Mouse (Mus musculus) adipocyte (in vitro differentiated cells): Measurements from ENCODE around the gene Foxn4.

Source experiments
- DNase-seq: peaks from one replicate; pipeline ENCODE4 v3.0.0-alpha.2; 2016; ENCODE audit warnings: low spot score

Gene Foxn4

DNA sequence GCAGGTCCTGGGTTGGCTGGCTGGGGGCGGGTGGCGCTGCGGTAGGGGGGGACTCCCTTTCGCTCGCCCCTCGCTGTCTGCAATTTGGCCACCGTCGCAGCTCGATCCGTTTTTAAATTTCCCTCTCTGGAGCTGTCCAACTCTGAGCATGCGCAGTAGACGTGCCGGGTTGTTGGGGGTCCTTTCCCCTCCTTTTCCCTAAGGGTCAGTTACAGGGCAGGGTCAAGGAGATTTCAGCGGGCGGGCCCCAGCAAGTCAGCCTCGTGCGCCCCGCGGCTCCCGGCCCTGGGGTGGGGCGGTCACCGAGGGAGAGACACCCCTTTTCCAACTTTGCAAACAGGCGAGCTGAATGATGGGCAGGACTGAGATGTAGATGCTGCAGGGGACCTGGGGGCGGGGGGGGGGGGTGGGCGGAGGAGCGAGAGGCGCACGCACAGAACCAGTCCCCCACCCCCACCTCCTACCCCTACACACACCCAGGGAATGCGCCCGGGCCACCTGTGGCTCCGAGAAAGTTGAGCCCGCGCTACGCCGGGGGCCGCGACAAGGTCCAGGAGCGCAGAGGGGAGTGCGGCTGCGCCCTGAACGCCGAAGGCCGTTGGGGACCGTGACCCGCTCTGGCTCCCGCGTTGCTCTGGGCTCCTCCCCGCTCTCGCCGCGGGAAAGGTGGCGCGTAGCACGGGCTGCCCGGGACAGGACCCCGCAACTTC, at the start of gene Foxn4:
TSS of gene Foxn4 (minus strand) at position 115 of the 710 bp plus-strand sequence.
- no peak for DNase-seq

DNA sequence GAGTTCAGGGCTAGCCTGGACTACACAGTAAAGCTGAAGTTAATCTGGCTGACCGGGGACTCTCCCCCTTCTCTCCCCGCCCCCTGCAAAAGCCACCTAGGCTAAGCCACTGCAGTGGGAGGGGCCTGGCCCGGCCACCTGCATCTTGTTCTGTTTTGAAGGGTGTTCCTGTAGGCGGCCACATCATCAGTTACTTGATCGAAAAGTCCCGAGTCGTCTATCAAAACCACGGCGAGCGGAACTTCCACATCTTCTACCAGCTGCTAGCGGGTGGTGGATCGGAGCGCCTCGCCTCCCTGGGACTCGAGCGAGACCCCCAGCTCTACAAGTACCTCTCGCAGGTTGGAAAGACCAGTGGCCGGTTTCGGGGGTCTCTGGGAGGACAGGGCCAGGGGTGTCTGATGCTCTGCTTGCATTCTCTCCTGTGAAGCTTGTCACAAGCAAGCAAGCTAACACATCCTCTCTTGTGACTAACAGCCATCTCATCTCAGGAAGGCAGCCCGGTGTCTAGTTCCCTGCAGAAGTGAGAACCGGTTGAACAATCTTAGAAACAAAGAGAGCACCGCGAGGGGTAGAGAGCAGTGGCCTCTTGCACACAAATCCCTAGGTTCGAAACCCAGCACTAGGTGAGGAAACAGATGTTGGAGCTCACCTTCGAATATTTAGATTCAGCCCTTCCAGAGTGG, 49.6 kb upstream of the Foxn4 start:
- DNase-seq = no peak

DNA sequence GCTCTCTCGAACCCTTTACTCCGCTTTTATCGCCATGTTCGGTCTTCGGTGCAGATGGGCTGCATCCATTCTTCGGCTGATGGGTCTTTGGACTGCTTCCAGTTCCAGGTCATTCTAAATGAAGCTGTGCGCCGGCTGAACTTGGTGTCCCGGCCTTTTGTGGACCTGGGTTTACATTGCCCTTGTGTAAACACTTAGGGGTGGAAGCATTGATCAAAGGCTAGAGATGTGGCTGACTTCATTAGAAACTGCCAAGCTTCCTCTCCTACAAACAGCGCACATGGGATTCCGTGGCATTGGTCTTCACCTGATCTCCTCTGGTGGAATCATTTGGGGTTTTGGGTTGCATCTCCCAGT, 36.1 kb upstream of the Foxn4 start:
- DNase-seq = no peak

DNA sequence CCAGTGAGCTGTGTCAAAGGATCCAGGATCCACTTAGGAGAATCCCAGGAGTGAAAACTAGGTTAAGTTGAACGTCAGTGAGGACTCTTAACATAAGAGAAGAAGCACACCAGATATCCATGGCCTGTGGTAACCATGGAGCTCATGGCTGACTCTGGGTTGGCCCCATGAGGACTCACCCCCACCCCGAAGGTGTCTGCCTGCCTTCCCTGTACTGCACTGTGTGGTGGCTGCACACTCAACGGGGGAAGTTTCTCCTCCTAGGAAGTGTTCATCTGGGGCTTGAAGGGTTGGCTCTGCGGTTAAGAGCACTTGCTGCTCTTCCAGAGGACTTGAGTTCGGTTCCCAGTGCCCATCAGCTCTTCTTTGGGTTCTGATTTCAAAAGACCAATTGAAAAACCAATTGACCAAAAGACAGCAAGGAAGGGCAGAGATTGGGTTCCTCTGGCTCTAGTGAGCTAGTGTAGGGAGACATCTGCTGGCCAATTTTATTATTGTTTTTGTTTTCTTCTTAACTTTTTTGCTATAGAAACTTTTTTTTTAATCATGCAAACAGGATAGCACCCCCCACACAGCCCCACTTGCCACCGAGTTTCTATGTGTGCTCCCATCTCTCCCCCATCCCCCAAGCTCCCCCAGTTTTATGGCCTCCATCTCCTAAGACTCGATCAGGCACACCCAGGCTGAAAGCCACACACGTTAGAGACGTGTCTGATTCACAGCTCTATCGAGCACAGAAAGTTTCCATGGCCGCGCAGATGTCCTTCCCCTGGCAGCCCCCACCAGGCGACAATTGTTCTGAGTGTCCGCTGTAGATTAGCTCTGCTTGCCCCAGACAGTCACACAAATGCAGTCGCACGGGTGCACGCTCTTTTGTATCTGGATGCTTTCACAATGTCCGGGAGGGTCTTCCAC, 35.4 kb upstream of the Foxn4 start:
- DNase-seq = peak; percentile 78

DNA sequence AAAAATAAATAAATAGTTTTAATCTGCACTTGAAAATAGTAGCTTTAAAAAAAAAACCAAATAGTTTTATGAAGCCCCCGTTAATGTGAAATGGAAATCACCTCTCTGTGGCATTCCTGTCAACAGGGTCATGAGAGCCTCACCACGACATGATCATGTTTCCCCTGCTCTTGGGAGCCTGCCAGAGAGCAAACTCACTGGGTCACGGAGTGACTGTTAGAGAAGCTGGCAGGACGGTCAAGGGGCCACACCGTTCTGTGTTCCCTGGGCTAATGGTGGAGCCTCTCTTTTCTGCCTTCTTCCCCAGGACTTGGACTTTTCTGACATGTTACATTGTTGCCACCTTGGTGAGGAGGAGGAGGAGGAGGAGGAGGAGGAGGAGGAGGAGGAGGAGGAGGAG, 32.9 kb upstream of the Foxn4 start:
- DNase-seq = peak; percentile 18

DNA sequence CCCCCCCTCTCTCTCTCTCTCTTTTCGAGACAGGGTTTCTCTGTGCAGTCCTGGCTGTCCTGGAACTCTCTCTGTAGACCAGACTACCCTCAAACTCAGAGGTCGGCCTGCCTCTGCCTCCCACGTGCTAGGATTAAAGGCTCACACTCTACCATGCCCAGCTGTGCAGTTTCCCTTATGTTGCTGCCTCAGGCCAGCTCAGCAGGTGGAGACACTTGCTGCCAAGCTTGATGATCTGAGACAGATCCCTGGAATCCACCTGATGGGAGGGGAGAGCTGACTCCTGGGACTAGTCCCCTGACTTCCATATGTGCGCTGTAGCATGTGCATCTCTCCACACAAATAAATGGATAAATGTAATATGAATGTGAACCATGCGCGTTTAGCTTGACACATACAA, 29.6 kb upstream of the Foxn4 start:
- no peak for DNase-seq

DNA sequence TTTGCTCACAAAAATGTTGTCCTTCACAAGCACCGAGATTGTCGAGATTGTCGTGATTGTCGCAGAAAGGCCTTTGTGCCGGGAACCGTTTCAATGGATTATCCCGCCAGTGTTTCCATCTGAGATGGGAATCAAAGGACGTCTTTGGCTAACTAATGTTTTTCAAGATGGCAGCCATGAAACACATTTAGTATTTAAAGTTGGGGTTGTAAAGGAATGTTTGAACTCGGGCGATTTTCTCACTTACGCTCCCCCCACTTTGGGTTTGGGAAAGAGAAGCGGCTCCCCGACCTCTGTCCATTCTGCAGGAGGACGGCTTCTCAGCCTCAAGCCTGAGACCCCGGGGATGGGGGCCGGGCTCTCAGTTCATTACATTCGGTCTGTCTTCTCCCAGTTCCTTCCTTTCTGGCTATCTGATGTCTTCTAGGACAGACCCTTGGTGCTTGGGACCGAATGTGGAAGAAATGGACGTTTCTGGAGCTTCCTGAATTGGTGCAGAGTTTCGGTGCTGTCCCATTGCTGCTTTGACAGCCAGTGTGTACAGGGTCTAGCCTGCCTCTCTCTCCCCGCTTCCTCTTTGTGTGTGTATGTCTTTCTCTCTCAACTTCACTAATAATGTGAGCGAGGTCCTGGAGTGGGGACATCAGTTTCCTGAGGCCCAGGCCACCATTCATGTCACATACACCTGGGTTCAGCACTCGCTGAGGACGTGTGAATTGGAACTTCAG, 26.4 kb upstream of the Foxn4 start:
- DNase-seq = no peak

DNA sequence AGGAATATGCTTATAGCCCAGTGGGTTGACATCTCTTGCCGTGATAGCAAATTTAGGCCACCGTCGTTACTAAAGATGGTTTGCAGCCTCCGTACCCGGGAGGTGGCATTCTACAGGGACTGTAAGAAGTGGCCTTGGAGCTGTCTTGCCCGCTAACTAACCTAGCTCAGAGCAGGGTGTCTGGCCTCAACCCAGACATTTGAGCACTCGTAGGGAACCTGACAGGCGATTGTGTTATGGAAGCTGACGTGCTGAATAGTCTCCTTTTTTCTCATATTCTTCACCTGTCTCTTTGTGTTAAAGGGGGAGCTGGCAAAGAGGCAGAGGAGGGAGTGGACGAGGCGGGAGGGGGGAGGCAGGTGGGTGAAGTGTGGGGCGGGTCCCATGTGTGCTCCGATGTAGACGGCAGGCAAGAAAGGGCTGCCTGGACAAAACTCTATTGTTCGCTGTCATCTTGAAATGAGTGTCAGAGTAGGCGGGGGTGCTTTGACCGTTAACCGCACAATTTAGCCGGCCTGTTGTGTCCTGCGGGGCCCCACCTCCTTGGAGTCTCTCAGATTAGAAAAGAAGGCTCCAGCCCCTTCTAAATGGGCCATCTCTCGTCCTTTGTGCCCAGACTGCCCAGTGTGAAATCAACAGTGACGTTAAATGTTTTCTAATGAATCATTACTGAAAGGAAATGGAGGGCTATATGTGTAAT, 25.7 kb upstream of the Foxn4 start:
- DNase-seq = no peak

DNA sequence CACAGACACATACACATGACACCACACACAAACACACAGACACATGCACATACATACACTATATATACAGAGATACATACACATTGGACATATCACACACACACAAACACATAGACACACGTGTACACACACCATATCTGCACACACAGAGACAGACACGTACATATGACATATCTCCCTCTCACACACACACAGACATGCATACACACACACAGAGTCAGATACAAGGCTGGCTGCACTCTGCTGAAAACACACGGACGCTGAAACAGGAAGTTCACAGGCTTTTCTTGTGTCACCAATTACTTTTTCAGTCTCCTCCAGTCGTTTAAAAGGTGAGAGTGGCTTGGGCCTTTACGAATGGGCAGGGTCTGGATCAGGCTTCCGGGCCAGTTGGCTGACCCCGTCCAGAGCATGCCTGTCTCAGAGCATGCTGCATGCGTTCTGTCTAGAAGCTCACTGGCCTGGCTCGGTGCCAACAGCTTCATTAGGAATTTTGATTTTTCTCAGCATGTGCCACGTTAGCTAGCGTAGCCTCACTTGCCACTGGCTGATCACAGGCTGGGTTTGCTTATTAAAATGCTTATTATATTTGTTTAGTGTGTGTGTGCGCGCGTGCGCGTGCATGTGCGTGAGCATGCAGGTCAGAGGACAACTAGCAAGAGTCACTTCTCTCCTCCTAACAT, 24.7 kb upstream of the Foxn4 start:
- DNase-seq = no peak

DNA sequence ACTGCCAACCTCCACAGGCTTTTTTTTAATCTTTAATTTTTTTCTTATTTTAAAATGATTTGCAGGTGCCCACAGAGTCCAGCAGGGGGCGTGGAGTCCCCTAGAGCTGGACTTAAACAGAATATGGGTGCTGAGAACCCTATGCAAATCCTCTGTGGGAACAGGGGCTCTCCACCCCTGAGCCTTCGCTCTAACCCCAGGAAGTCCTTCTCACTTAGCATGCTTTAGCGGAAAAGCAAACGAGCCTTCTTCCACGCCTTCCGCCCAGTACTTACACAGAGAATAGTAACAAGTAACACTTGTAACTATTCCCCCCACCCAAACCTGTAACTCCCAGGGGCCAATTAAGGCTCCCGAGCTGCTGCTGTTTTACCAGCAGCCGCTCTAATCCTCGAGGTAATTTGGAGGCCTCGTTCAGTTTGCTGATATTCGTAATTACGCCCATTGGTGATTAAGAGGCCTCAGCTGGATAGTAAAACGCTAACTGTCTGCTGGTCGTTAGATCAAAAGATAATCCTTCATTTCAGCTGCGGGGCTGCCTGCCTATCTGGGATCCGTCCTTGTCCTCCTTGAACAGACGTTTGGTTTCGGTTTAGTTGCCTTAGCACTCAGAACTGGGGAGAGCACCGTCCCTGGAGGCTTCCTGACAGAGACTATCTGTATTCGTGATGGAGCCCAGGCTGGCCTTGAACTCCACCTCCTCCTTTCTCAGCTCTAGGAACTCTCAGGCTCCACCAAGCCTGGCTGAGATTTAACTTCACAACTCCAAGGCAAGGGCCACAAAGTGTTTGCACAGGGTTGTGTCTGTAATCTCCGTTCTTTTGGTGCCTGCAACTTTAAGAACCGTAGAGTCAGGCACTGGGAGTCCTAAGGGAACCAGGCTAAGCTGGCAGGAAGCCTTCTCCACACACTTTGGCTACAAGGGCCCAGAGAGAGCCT, 23.4 kb upstream of the Foxn4 start:
- no peak for DNase-seq

DNA sequence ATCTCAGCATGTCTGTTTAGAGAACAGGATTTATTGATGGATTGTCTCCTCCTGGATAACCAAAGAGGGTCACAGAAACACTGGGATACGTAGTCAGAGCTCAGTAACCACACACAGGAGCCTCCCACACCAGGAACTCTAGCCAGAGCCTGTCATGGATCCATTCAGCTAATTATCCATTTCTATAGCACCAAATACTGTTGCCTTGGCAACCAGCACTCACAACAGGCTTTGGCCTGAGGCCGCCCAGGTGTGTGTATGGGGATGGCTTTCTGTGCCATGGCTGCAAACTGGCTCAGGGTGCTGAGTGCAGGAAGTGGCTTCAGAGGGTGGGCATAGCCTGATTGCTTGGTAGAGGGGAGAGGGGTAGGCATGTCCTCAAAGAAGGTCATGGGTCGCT, 16.4 kb upstream of the Foxn4 start:
- DNase-seq = no peak

DNA sequence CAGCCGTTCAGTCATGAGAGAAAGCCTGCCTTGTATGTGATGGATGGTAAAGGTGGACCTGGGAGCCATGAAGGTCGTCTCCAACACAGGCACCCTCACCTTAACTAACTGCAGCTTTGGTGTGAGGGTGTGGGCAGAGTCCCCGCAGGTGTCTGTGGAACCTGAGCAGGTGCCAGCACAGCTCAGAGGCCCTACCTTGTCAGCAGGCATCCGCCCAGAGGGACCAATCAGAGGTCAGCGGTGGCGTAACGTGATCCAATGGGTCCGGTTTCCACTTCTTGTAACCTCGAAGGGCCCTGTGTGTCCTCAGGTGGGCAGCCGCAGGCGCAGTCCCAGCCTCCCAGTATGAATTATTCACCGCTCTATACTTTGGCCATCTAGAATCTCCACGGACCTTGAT, 15.3 kb upstream of the Foxn4 start, which contains the start of gene Myo1h:
TSS of gene Myo1h (plus strand) at position 293 of the 400 bp plus-strand sequence.
- DNase-seq = no peak

DNA sequence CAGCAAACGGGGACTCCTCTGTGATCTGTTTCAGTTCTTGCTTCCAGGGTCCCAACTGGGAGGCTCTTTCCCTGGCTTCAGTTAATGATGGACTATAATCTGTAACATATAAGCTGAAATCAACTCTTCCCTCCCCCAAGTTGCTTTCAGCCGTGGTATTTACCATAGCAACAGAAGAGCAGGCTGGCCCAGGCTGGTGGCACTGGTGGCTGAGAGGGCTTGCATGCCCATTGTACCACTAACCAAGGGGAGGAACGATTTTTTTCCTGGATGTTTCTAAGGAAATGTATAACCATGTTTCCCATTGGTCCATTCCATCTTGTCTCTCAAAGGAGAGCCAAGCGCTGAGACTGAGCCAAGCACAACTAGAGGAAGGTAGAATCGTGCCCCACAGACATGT, 14.8 kb upstream of the Foxn4 start:
- DNase-seq = no peak

DNA sequence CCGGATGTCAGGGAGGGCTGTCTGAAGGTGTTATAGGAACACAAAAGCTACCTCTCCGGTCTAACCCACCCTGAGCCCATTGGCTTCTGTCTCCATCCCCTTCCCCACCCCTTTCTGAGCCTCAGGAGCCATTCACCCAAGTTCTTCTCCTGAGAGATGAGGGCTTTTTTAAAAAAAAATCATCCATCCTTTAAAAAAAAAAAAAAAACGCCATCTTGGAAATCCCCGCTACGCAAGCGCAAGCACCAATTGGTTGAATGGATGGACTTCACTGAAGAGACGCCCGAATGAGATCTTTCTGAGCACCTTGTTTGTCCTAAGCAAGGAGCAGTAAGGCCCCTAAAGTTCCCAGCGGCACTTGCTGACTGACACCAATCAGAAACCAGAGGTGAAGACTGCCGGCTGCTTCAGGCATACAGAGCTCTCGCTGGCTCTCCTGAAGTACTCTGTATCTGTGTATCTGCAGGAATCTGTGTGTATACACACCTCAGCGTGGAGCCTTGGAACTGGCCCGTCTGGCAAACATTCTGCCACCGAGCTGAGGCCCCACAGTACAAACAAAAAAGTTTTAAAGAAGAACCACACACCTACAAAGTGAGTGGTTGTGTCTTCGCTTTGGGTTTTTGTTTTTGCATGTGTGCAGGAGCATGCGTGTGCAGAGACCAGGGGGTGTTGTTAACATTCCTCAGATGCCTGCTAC, 13.4 kb upstream of the Foxn4 start:
- DNase-seq = no peak

DNA sequence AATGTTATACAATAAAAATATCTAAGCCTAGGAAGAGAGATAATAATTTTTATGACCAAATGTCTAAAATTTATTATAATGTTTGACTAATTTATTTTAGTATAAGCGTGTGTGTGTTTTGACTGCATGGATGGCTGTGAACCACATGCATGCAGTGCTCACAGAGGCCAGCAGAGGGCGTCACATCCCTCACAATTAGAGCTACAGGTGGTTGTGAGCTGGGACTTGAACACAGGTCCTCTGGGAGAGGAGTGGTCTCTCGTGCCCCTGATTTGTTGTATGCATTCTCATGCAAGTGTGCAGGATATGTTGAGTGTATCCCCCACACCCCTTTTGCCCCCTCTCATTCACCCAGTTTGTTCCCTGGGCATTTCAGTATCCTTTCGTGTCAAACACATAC, 12.5 kb upstream of the Foxn4 start:
- DNase-seq = no peak

DNA sequence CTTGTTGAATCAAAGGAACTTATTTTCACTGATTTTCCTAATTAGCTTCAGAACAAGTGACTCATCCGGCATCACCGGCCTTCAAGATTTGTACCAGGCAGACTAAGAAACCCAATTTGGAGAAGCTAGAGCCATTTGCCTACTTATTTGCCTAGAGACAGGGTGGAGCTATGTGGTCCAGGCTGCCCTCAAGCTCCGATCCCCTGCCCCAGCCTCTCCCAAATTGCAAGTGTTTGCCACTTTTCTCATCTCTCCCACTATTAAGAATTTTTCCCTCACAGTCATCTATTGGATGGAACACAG, 11.7 kb upstream of the Foxn4 start:
- DNase-seq = no peak

DNA sequence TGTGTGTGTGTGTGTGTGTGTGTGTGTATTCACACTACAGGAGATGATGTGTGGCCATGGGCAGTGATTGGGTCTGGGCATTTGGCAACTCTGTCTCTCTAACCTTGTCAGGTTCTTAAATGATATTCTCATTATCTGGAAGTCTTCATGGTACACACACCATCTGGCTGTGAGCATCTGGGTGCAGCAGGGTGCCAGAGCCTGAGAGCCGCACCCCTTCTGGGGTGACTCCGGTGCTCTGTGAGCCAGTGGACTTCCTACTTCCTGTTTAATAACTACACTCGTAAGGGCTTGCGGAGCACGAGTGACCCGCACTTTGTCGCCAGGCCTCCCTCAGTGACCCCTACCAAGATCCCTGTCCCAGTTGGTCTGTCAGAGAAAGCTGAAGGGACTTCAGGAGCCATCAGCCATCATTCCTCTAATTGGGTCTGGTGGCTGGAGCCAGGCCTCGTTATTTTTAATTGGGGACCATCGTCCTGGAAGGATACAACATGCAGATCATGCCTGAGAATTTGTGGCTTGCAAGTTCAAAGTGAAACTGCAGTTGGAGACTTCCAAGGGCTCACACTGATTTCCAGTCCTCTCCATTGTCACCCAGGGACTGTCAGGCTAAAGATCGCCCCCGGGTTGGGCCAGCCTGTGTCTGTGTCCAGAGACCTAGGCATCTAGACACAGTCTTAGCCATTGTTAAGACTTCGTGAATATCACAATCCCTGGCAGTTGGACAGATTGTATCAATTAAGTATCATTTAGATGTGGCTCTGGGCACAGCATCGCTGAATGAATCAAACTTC, 11.2 kb upstream of the Foxn4 start:
- no peak for DNase-seq

DNA sequence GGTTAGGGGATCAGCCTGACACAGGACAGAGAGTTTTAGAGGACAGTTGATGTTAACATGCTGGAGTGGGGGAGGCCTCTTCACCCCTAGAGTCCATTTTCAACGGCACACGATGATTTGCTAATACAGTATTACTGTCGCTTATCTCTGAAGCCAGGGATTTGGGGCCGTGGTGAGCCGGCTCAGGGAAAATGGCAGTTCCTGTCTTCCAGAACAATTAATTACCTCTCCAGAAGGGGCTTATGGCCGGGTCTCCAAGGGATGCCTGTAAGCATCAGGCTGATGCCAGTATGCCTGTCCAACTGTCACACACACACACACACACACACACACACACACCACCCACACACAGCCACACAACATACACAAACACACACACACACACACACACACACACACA, 8.7 kb upstream of the Foxn4 start:
- DNase-seq = no peak
